Mouse (Mus musculus): ENCODE data around the gene C2cd2l.
"Not testable (repeated sequence)": the region's sequence is repeated elsewhere in the genome, so short reads cannot be mapped to it uniquely, and the experiment has no call there.

Gene C2cd2l

DNA sequence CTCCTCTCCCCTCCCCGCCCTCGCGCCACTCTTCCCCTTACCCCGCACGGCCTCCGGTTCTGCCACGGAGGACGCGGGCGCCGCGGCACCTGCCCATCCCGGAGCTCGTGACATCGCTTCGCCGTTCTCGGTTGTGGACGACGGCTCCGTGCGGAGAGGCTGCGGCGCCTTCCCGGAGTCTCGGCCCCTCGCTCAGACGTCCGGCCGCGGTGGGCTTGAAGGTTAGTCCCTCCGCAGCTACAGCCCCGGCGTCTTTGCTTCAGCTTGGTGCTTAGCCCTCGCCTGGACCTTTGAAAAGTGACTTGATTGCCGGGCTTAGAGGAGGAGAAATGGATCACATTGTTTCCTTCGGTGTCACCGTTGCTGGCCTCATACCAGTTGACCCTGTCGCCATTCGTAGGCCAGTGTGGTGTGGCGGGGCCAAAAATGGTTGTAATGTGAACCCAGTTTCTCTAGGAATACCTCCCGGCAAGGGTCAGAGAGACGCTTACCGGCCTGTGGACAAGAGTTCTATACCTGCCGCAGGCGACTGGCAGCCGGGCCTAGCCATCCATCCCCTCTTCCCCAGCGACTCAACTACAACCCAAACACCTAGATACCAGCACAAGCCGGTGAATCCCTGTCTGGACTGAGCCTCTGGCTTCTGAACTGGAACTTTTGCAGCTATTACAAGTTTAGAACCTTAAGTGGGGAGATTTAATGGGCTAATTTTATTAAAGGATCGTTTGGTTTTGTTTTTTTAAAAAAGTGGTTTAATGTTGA, 15.4 kb upstream of the C2cd2l start:
- DNase-seq = peak; percentile 33

DNA sequence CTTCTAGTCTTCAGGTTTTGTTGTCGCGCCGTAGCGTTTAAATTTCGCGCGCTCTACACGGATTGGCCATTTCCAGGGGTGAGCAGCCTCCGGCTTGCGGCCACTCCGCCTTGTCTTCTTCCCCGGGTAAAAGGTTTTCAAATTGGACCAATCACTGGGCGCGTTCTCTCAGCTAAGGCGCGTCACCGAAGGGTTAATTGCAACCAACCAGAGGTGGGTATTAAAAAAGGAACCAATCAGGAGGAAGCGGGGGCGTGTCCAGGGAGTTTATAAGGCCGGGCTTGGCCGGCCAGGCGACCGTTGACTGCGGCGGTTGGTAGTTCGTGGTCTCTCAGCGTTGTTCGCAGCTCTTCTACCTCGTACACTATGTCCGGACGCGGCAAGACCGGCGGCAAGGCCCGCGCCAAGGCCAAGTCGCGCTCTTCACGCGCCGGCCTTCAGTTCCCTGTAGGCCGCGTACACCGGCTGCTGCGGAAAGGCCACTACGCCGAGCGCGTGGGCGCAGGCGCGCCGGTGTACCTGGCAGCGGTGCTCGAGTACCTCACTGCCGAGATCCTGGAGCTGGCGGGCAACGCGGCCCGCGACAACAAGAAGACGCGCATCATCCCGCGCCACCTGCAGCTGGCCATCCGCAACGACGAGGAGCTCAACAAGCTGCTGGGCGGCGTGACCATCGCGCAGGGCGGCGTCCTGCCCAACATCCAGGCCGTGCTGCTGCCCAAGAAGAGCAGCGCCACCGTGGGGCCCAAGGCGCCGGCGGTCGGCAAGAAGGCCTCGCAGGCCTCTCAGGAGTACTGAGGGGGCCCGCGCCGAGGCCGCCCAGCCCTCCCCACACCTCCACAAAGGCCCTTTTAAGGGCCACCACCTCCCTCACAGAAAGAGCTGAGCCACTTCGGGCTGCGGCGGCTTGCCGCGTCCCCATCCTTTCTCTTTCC, 14.6 kb upstream of the C2cd2l start, which contains the start of gene H2afx:
Gene H2afx, plus strand, starts transcription at position 299 of the 935 bp plus-strand sequence.
- DNase-seq = peak; percentile 97

DNA sequence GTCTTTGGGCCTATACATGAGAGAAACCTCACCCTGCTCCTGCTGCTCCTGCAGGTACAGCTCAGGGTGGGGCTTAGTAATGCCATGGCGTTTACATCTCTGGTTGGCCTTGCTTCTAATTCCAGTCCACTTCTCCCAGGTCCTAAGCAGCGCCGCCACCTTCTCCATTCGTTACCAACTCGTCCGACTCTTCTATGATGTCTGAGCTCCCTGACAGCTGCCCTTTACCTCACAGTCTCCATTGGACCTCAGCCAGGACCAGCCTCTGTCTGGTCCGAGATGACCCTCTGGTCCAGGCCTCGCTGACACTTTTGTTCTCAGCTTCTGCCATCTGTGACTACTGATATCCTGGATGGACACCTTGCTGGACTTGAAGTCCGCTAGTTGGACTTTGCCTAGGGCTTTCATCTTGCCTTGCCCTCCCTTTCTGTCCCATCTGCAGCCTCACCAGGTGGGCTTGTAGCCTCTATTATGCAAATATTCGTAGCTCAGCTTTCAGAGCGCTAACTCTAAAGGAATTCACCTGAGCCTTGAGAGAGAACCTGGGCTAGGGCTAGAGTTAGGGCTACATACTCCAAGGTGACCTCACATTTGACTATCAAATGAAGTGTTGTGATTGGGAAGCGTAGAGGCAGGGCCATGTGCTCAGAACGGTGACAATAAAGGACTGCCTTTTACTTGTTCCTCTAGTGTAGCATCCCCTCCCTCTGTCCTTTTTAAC, 13.0 kb upstream of the C2cd2l start:
- no peak for DNase-seq

DNA sequence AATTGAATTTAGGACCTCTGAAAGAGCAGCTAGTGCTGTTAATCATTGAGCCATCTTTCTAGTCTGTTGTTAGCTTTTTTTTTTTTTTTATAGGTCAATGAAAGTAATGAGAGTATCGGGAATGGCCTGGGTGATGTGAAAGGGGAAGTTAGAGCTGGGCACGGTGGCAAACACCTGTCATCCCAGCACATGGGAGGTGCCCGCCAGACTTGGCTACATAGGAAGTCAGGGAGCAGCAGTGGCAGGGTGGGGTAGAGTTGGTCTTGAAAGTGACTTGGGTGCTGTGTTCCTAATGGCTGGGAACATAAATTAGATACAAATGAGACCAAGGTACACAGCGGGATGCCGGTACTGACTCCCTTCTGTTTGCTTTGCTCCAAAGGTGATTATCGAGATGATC, 10.7 kb upstream of the C2cd2l start:
- no peak for DNase-seq

DNA sequence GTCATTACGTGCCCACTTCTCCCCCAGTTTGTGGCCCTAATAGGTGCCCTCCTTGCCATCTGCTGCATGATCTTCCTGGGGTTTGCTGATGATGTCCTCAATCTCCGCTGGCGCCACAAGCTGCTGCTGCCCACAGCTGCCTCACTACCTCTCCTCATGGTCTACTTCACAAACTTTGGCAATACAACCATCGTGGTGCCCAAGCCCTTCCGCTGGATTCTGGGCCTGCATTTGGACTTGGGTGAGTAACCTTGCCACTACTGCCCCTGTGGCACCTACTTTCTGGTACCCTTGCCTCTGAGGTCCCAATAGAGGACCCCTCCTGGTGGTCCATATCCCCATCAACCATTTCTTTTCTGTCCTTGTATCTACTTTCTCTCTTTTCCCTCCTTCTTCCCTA, 7.8 kb upstream of the C2cd2l start:
- no peak for DNase-seq

DNA sequence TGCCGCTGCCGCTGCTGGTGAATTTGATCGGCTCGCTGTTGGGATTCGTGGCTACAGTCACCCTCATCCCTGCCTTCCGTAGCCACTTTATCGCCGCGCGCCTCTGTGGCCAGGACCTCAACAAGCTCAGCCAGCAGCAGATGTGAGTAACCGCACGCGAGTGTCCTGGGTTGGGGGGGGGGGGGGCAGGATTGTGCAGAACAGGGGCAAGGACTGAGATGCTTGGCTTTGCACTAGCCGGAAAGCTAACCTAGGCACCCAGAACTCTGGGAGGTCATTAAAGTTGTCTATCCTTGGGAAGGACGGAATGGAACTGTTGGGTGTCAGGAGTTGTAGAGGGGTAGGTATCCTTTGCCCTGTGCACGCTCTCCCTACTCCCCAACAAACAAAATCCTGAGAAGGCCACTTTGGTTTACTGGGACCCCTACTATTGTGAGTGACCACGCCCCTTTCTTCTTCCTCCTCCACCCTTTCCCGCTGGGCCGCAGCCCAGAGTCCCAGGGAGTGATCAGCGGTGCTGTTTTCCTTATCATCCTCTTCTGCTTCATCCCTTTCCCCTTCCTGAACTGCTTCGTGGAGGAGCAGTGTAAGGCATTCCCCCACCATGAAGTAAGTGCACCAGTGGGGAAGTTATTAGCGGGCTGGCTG, 7.1 kb upstream of the C2cd2l start:
- DNase-seq = no peak

DNA sequence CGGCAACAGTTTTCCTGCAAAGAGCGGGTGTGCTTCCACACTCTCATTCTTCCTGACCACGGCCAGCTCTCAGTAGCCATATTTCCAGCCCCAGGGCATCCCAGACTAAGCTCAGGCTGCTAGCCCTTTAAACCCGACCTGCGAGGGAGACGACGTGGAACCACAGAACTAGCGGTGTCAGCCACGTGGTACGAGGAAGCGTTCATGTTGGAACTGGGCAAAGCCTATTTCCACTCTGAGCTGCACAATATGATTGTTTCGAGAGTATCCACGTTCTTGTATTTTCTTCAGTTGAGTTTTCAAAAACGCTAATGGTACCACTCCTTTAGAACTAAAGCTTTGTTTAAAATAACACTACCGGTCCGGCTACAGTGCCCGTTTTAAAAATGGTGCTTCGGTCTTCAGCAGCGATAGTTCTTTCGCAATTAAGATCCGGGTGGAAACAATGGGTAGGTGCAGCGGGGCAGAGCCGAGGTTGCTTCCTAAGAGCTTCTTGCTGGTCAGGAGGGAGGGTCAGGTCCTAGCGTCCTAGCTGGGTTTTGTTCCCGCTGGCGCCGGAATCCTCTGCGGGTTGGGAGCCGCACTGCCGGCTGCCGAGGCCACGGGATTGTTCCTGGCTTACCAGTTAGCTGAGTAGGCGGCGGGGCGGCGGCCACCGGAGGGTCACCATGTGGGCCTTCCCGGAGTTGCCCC, 6.4 kb upstream of the C2cd2l start:
- peak; percentile 83 for DNase-seq

DNA sequence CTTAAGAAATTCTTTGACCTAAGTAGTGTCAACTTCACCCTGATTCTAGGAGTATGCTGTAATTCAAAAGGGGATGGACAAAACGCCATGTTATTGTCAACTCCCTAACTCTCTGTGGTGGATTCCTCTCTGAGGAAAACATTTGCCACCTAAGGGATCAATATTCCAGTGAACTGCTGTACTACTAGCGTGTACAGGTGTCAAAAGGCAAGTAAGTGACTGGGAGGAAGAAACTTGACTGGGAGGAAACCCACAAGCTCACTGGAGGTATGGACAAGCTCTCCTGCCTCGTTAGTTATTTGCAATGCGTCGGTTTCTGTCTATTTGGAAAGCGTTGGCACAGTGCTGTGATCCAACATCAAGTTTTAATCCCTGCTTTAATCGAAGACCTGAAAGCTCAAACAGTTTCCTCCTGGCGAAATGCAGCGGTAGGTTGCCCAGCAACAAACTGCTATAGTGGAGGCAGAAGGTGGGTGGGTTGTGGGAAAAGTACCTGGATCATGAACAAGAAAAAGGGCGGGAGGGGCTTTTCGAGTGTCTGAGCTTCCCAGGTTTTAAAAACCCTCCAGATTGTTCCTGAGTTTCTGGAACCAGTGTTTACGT, 5.8 kb upstream of the C2cd2l start, which contains the start of gene Dpagt1:
Gene Dpagt1, plus strand, starts transcription at position 252 of the 603 bp plus-strand sequence.
- DNase-seq = no peak

DNA sequence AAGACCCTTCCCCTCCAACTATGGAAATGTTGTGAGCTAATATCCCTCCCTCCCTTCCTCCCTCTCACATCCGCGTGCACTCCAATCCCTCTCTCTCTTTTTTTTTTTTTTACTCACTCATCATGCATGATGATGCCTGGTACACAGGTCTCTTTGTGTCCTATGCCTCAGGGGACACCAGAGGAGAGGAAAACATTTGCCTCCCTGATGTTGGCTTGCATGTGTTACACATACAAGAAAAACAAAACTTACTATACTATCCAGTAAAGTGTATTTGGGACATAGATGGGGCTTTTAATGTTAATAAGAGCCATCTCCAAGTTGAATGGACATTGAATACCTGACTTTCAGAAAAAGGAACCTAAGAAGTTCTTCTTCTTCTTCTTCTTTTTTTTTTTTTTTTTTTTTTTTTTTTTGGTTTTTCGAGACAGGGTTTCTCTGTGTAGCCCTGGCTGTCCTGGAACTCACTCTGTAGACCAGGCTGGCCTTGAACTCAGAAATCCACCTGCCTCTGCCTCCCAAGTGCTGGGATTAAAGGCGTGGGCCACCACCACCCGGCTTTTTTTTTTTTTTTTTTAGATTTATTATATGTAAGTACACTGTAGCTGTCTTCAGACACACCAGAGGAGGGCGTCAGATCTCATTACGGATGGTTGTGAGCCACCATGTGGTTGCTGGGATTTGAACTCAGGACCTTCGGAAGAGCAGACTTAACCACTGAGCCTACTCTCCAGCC, 5.1 kb upstream of the C2cd2l start:
- not testable (repeated sequence) for DNase-seq

DNA sequence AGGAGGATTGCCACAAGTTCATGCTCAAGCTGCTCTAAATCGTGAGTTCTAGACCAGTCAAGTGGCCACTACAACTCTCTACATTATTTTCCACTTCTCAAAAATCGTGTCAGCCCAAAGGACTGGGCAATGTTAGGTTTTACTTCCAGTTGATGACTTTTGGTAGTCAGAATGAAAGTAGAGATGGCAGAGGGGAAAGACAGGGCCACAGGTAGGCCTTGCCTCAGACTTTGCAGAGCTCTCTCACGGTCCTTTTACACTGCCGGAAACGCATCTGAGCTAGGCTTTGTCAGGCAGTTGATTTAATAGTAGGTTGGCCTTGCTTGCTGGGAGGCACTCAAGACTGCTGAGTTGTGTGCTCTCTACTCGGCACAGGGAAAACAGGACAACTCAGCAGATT, 4.1 kb upstream of the C2cd2l start:
- DNase-seq = no peak

DNA sequence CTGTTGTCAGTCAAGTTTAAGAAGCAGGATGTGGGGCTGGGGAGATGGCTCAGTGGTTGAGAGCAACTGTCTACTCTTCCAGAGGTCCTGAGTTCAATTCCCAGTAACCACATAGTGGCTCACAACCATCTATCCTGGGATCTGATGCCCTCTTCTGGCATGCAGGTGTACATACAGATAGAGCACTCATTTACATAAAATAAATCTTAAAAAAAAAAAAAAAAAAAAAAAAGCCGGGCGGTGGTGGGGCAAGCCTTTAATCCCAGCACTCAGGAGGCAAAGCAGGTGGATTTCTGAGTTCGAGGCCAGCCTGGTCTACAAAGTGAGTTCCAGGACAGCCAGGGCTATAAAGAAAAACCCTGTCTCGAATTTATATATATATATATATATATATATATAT, 3.6 kb upstream of the C2cd2l start:
- not testable (repeated sequence) for DNase-seq

DNA sequence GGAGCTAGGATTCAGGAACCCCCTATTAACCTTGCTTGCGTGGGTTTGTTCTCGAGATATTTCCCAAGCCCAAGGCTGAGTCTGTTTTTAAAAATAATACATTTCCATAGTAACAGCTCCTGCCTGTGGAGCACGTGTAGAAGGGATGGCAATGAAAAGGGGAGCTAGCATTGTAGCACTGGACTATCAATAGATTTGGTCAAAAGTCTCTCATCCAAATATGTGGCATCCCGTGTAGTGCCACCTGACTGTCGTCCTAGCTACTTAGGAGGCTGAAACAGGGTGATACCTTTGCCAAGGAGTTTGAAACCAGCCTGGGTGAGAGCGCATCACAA, 681 bp upstream of the C2cd2l start:
- DNase-seq = peak; percentile 44

DNA sequence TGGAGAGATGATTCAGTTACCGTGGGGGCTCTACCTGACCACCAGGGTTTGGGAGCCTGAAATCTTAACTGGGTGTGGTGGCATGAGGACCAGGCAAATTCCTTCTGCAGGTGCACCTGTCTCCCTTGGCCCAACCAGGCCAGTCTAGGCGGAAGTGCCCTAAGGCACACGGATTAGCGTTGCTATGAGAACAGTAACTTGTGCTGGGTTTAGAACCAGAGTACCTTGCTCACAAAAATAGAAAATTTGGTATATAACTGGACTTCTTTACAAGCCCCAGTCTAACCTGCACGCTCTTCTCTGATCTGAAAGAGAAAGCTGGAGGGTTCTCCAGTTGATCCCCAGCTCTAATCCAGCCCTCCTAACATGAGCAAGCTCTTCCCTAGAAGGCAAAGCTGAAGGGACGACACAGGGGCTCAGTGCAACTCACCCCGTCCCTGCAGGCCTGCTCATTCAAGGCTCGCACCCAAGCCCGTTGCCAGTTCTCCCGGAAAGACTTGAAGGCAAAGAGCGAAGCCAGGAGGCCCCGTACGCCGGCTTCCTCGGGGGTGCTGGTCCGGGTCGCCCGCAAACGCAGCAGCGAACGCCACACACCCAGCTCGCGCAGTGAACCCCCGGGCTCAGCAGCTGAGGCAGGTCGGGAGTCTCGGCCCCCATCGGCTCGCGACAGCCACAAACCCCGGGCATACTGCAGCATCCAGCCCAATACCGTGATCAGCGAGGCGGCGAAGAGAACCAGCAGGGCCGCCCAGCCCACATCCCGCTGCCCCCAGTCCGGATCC, 789 bp downstream of the C2cd2l start:
- peak; percentile 49 for DNase-seq

DNA sequence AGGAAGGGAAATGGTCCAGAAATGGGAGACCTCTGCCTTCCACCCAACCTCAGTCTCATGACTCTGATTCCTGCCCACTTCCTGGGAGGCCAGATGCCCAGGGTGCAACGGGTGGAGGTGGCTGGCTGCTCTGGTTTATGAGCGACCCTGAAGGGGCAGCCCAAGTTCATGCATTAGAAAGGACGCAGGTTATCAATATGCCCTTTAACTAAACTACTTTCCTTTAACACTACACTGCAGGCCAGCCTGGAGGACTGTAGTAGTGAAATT, 1.3 kb downstream of the C2cd2l start:
- no peak for DNase-seq

DNA sequence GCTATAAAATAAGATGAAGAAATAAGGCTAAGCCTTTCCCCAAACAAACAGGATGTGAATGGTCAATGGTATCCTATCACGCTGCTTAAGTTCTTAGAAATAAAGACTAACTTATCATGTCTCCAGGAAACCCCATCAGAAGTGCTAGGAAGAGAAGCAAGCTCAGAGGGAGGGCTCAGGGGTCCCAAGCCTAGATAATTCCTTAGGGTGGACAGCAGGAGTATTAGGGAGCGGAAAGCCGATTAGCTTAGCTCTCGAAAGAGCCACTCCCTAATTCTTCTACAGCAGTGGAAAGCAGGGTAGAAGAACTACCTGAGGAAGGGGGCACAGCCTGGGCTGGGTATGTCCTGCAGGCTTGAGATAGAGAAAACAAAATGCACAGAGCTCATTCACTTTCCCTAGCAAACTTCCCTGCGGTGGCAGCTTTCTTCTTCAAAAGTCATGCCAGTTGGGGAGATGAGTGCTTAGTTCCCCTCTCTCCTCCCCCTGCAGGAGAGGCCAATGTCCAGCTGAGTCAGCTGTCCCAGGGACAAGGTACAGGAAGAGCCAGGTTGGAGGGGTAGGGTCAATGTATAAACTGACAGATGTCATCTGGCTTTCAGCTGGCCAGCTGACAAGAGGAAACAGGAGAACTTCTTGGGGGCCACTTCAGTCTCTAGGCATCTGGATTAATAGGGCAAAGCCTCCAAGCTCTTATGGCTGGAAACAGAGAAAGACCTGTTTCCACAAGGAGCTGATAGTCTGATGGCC, 1.8 kb downstream of the C2cd2l start:
- no peak for DNase-seq

DNA sequence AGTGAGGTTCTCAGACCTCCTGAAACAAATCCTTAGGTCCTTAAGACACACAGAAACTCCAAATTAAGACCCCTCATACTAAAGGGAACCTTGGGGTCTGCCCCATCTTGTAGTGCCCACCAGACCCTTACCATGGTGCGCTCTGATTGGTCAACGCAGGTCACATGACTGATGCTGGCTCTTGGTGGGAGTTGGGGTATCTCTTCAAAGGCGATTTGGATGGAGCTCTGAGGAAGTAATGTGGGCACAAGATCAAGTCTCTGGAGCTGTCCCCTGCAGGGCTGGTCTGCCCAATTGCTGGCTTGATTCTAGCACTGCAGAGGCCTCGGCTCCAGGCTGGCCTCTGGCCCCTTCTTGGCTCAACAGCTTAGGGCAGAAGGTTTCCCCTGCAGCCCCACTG, 2.6 kb downstream of the C2cd2l start:
- no peak for DNase-seq

DNA sequence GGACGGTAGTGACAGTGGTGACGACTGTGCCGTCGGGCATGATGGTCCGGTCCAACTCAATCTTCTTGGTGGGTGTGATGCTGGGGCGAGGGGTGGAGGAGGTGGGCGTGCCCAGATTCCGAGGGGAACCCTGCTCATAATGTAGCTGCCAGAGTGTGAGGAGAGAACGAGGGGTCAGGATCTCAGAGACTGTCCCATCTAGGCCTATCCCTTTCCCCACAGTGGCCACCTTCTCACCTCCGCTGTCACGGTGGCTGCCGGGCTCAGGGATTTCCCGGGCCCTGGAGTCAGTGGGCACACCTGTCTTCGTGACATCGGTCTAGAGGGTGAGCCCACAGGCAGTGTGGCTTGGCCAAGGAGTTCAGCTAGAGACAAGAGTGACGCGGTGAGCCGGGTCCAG, 5.2 kb downstream of the C2cd2l start:
- no peak for DNase-seq

DNA sequence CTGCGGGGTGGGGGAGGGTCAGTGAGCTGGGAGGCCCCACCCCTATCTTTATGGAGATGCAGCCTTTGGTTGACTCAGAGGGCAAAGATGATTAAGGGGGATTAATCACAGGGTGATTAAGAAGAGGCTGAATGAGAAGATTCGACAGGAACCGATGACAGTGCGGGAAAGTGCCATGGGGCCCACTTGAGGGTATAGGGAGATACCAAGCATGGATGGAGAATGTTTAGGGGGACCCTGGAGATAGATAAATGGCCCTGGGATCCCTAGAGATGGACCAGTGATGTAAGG, 5.9 kb downstream of the C2cd2l start:
- DNase-seq = no peak

DNA sequence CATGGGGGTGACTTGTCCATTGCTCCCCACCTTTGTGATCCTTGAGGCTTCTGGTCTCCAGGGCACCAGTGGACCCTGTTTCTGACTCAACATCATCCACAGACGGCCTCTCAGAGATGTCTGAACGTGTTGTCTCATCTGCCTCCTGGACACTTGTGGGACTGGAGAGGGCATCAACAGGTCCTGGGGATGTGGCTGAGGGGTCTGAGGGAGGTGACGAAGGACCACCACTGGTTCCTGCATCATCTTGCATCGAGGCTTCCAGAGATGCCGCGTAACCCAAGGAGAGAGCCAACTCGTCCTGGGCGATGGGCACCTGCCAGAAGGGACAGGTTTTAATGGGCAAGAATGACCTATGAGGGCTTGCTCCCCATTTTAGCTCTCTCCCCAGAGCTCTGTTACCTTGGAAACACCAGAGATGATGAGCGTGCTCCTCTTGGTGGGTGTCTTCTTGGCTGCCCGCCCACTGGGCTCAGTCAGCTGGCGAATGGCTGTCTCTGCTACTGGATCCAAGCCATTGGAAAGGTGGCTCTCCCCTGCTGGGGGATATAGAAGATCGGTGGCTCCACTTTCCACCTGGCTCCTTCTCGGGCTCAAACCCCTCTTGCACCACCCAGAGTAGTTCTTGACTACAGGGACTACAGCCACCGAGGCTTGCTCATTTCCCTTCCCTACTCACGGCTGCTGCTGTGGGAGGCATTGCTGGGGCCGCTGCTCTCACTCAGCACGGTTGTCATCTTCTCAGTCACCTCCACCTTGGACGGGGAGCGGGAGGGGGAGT, 6.4 kb downstream of the C2cd2l start:
- peak; percentile 77 for DNase-seq

Data from right cerebral cortex, postnatal 25 days (tissue).